Mouse (Mus musculus) liver, adult 2 months (tissue): ENCODE measurements around the gene Naaladl2.

Source experiments
- CTCF ChIP-seq: fragments of 200-500 bp; IDR thresholded peaks from 2 replicates; pipeline ENCODE4 v1.5.1; 2011; ENCODE audit warnings: low read depth, low read length, control low read depth
- POLR2A ChIP-seq: fragments of 200-500 bp; IDR thresholded peaks from 2 replicates; pipeline ENCODE4 v1.6.1; 2011; ENCODE audit warnings: low read length, control low read depth; ENCODE audit not compliant: insufficient read depth; ENCODE audit errors: extremely low read depth

GRCm38 (mm10) chr3:25074266-25074665 lies 69.8 kb downstream of the Naaladl2 start:
- TF ChIP-seq POLR2A (no peak), CTCF (no peak)
